Mouse (Mus musculus) olfactory bulb, adult 2 months (tissue): ENCODE results near the gene Stau1.

Experiments used
- CTCF ChIP-seq: fragments of 200-500 bp; IDR thresholded peaks from 2 replicates; pipeline ENCODE4 v1.5.1; 2012; ENCODE audit warnings: low read depth, mild to moderate bottlenecking, low read length, moderate library complexity; ENCODE audit not compliant: insufficient read depth
- POLR2A ChIP-seq: fragments of 200-500 bp; IDR thresholded peaks from 2 replicates; pipeline ENCODE4 v1.6.1; 2012; ENCODE audit warnings: mild to moderate bottlenecking, low read depth, low read length, moderate library complexity; ENCODE audit not compliant: insufficient read depth

DNA sequence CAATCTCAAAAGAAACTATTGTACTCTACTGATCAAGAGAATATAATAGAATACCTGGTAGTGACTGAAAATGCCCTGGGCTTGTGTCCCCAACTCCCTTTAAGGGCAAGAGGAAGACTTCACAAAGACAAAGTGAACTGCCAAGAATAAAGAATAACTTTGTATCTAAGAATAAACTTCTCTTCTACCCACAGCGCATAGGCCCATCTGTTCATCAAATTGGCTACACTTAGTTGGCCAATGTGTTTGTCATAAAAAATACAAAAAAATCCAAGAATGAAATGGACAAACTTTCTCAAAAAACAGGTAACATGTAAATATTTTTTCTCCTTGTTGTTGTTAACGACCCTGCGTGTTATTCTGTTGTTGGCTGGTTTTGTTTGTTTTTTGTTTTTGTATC lies 14.4 kb upstream of the Stau1 start:
- no peak for TF ChIP-seq POLR2A
- no peak for TF ChIP-seq CTCF
